25 mouse cellular contexts compared by ENCODE assay signal in genomic region chr5:38065454-38065853, GRCm38 (mm10). TPM values are rescaled to one million over a fixed set of nuclear protein-coding genes. Genes with fewer than 3 reads are reported as not detected.
DNase-seq lines count a peak whose midpoint lies in the region; ATAC-seq lines count a peak whose summit lies in the region.
"Had no signal": no experiment of that assay in that cellular context is flagged by ENCODE, and none has a peak within 500 bp of the region (broad histone marks: within the 10 kb centered on the region; RNA-seq: fewer than 3 reads in every experiment).

No protein-coding gene starts in this region.

- no peak overlapping the region for H3K9ac ChIP-seq in forebrain, embryonic 12.5 days
- H3K9ac ChIP-seq in neural tube, embryonic 11.5 days (ENCODE audit: low read length): no peak overlapping the region
- H3K9ac ChIP-seq: intestine, embryonic 15.5 days; liver, embryonic 13.5 days; neural tube, embryonic 13.5 days had no signal

- H3K27ac ChIP-seq in forebrain, embryonic 10.5 days: peak overlapping the region; percentile 13; the same call in 1 of the 2 replicates
- H3K27ac ChIP-seq in forebrain, embryonic 12.5 days: no peak overlapping the region
- H3K27ac ChIP-seq in neural tube, embryonic 11.5 days (ENCODE audit: low read depth, low read length): peak overlapping the region; percentile 6; the same call in 1 of the 2 replicates
- H3K27ac ChIP-seq: intestine, embryonic 15.5 days; kidney, postnatal 0 days; liver, embryonic 13.5 days; neural tube, embryonic 13.5 days had no signal

- peaks cover 65% of the 10 kb centered on the region for H3K4me1 ChIP-seq in forebrain, embryonic 10.5 days
- H3K4me1 ChIP-seq in forebrain, embryonic 12.5 days: peaks cover 31% of the 10 kb centered on the region
- peaks cover 12% of the 10 kb centered on the region for H3K4me1 ChIP-seq in neural tube, embryonic 11.5 days (ENCODE audit: control insufficient read depth, insufficient read depth, low read length)
- H3K4me1 ChIP-seq: liver, embryonic 13.5 days had no signal

- no peak for DNase-seq in forebrain, embryonic 10.5 days (ENCODE audit: extremely low spot score, low spot score)
- no peak for DNase-seq in neural tube, embryonic 11.5 days (ENCODE audit: low spot score)
- DNase-seq in neural tube, embryonic 10.5 days (ENCODE audit: extremely low spot score, low spot score): no peak
- DNase-seq in forelimb bud, embryonic 11.5 days (ENCODE audit: low read depth, low spot score): peak; percentile 29
- DNase-seq in adrenal gland, postnatal 14 days: no peak
- no peak for DNase-seq in right cerebral cortex, postnatal 25 days
- DNase-seq: adrenal gland, postnatal 10 days; cerebellum, adult 18-20 months; cerebellum, postnatal 14 days; gastrocnemius, postnatal 14 days; kidney, adult 2 months; kidney, postnatal 4 days; liver, embryonic 13.5 days; lung, adult 18-20 months; midbrain, embryonic 14.5 days; thymus, postnatal 4 days had no signal

- H3K27me3 ChIP-seq in forebrain, embryonic 10.5 days (ENCODE audit: poor library complexity, severe bottlenecking): peaks cover 12% of the 10 kb centered on the region; the same call in 1 of the 2 replicates
- no peaks in the 10 kb centered on the region for H3K27me3 ChIP-seq in forebrain, embryonic 12.5 days
- no peaks in the 10 kb centered on the region for H3K27me3 ChIP-seq in neural tube, embryonic 11.5 days (ENCODE audit: control insufficient read depth, insufficient read depth, low read length)
- H3K27me3 ChIP-seq: intestine, embryonic 15.5 days; liver, embryonic 13.5 days; megakaryocyte, embryonic 14.5 days; neural tube, embryonic 13.5 days; Patski had no signal

- H3K9me3 ChIP-seq in forebrain, embryonic 10.5 days: no peaks in the 10 kb centered on the region
- no peaks in the 10 kb centered on the region for H3K9me3 ChIP-seq in forebrain, embryonic 12.5 days
- no peaks in the 10 kb centered on the region for H3K9me3 ChIP-seq in neural tube, embryonic 11.5 days (ENCODE audit: control insufficient read depth, low read length)
- H3K9me3 ChIP-seq: G1E; intestine, embryonic 15.5 days; liver, embryonic 13.5 days; megakaryocyte, embryonic 14.5 days; neural tube, embryonic 13.5 days had no signal

- no peaks in the 10 kb centered on the region for H3K36me3 ChIP-seq in forebrain, embryonic 10.5 days (replicated peaks)
- no peaks in the 10 kb centered on the region for H3K36me3 ChIP-seq in forebrain, embryonic 12.5 days (replicated peaks)
- H3K36me3 ChIP-seq in neural tube, embryonic 11.5 days (ENCODE audit: control insufficient read depth, insufficient read depth, low read length): no peaks in the 10 kb centered on the region
- H3K36me3 ChIP-seq: intestine, embryonic 15.5 days; liver, embryonic 13.5 days; neural tube, embryonic 13.5 days had no signal

- no peak for ATAC-seq in forebrain, embryonic 12.5 days (ENCODE audit: low FRiP score)
- peak; percentile 38; the same call in 1 of the 2 replicates for ATAC-seq in neural tube, embryonic 11.5 days (ENCODE audit: insufficient read depth, low FRiP score, low TSS enrichment)
- ATAC-seq: hindbrain, embryonic 16.5 days; intestine, embryonic 15.5 days; lung, postnatal 0 days; Patski had no signal

- H3K4me3 ChIP-seq in forebrain, embryonic 10.5 days: no peak overlapping the region
- H3K4me3 ChIP-seq in forebrain, embryonic 12.5 days (replicated peaks): no peak overlapping the region
- H3K4me3 ChIP-seq in neural tube, embryonic 11.5 days (ENCODE audit: low read depth, low read length): no peak overlapping the region
- H3K4me3 ChIP-seq: intestine, embryonic 15.5 days; liver, embryonic 13.5 days; megakaryocyte, embryonic 14.5 days; neural tube, embryonic 13.5 days had no signal

- no peak overlapping the region for H3K4me2 ChIP-seq in forebrain, embryonic 12.5 days
- no peak overlapping the region for H3K4me2 ChIP-seq in neural tube, embryonic 11.5 days (ENCODE audit: low read depth)
- H3K4me2 ChIP-seq: intestine, embryonic 15.5 days; liver, embryonic 13.5 days; neural tube, embryonic 13.5 days had no signal

- 27% methylated on average over 2 of the region's 2 CpGs for WGBS in forebrain, embryonic 10.5 days
- WGBS in forebrain, embryonic 12.5 days: 12% methylated on average over 2 of the region's 2 CpGs
- 53% methylated on average over 2 of the region's 2 CpGs for WGBS in neural tube, embryonic 11.5 days

RNA-seq across cellular contexts. Expression of gene Stx18, which starts 26.9 kb away (rescaled TPM):
- 52.0 and 54.4 TPM in 2 replicates for polyA plus RNA-seq in forebrain, embryonic 10.5 days (2016; fragmentation: Nextera tagmentation; extraction: Ambion mirVana)
- 35.6 and 41.6 TPM in 2 replicates for polyA plus RNA-seq in forebrain, embryonic 12.5 days (2016; fragmentation: Nextera tagmentation; extraction: Ambion mirVana)
- polyA plus RNA-seq in neural tube, embryonic 11.5 days (2014; fragmentation: Nextera tagmentation; extraction: Ambion mirVana): 42.9 and 53.2 TPM in 2 replicates
- total RNA-seq in adrenal gland, postnatal 14 days (2021): 45.0 and 47.0 TPM in 2 replicates
